Mouse (Mus musculus) layer of hippocampus, adult 8-10 months (tissue): ENCODE data around the gene Myog. TPM values are rescaled to one million over a fixed set of nuclear protein-coding genes. Genes with fewer than 3 reads are reported as not detected.

Experiments used
- total RNA-seq, 4 experiments: library from RNA; stranded (reverse); gene quantifications; 2 replicates each; pipeline ENCODE4 v1.2.4; 2022

Myog gene
- total RNA-seq, 4 experiments from 2014 or later, result not detected

Other genes with a start within 250 kb of the Myog start
- gene Btg2, start 210.9 kb upstream of the Myog start, total RNA-seq, result 10 to 100 TPM; 14.4 to 18.4 (median 17.3) TPM
- under 1 TPM in 1 of 4 experiments, not detected in 3; 0.32 TPM for gene Chit1, start 178.7 kb upstream of the Myog start, total RNA-seq
- gene Chil1, start 107.8 kb upstream of the Myog start, total RNA-seq, result 10 to 100 TPM; 14.8 to 44.4 (median 27.1) TPM
- gene Mybph, start 96.5 kb upstream of the Myog start, total RNA-seq, result under 1 TPM in 1 of 4 experiments, not detected in 3; 0.28 TPM
- 100 to 1,000 TPM; 190 to 216 (median 202) TPM for gene Adora1, start 54.6 kb upstream of the Myog start, total RNA-seq
- gene Ppfia4, start 42.9 kb downstream of the Myog start, total RNA-seq, result 10 to 100 TPM; 72.2 to 86.2 (median 77.3) TPM
- gene Tmem183a, start 72.0 kb downstream of the Myog start, total RNA-seq, result 10 to 100 TPM; 59.9 to 70.0 (median 61.8) TPM
- gene 4933406M09Rik, start 96.0 kb downstream of the Myog start, total RNA-seq, result not detected
- gene Cyb5r1, start 115.6 kb downstream of the Myog start, total RNA-seq, result 10 to 100 TPM; 28.8 to 43.0 (median 35.5) TPM
- gene Adipor1, start 125.4 kb downstream of the Myog start, total RNA-seq, result 10 to 100 TPM; 54.3 to 62.3 (median 58.9) TPM
- gene Klhl12, start 165.5 kb downstream of the Myog start, total RNA-seq, result 10 to 100 TPM; 37.8 to 46.1 (median 41.6) TPM
- gene Rabif, start 204.7 kb downstream of the Myog start, total RNA-seq, result 10 to 100 TPM; 20.0 to 26.7 (median 21.8) TPM